Mouse (Mus musculus): Measurements from ENCODE around the gene Scnm1.
"Not testable (repeated sequence)": the region's sequence is repeated elsewhere in the genome, so short reads cannot be mapped to it uniquely, and the experiment has no call there.

DNA sequence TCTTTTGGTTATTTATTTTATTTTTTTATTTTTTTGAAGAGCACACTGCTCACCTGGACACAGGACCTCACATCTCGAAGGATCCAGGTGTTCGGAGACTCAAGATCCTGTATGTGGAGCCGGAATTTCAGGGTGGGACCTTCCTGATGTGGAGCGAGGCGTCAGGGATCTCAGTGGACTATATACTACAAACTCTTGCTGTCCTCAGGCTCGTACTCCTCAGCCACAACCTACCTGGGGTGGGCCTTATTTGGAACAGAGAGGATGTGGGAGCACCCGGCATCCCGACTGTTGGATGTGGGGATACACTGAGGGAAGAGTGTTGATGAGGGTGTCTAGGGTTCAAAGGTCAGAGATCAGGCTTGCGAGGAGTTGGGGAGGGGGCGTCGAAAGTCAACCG is 322 bp upstream of the Scnm1 start:
- not testable (repeated sequence) for TF ChIP-seq CTCF (IDR thresholded peaks at IDR 0.05; ENCODE audit: low read depth, low read length); POLR2A (IDR thresholded peaks at IDR 0.05; ENCODE audit: insufficient read depth, low read length); EP300 (IDR thresholded peaks at IDR 0.05; ENCODE audit: insufficient read depth, low read depth, low read length)

Measured in ES-Bruce4 (cell line).